Mouse (Mus musculus): ENCODE data around the gene Creb5. TPM values are rescaled to one million over a fixed set of nuclear protein-coding genes. Genes with fewer than 3 reads are reported as not detected.
A peak's percentile ranks its signal among the peaks of the same experiment; 100 is the strongest.

Gene Creb5
- total RNA-seq, 2 experiments from 2014 or later = 12.5 to 15.7 TPM

- DNase-seq = no peak
- intact Hi-C loops (cut with DNase I) = no loop called here
These were observed 26.5 kb downstream of the Creb5 start for GRCm38 (mm10) chr6:53313604-53314003.

- intact Hi-C loops (cut with DNase I) = no loop called here
- no peak for DNase-seq
These were observed 27.1 kb downstream of the Creb5 start for GRCm38 (mm10) chr6:53314126-53314525.

- peak; percentile 56 to 60 for DNase-seq
- intact Hi-C loops (cut with DNase I) = no loop called here
These were observed 32.7 kb downstream of the Creb5 start for GRCm38 (mm10) chr6:53319543-53320325.

GRCm38 (mm10) chr6:53337398-53337797 lies 50.3 kb downstream of the Creb5 start:
- peak; percentile 53 to 59 for DNase-seq
- intact Hi-C loops (cut with DNase I) = no loop called here

- intact Hi-C loops (cut with DNase I) = no loop called here
- peak; percentile 17 to 37 for DNase-seq
These were observed 65.4 kb downstream of the Creb5 start for GRCm38 (mm10) chr6:53352311-53352960.

GRCm38 (mm10) chr6:53356328-53356727 lies 69.3 kb downstream of the Creb5 start:
- no peak for DNase-seq
- intact Hi-C loops (cut with DNase I) = no loop called here

- DNase-seq = no peak
These were observed 76.5 kb downstream of the Creb5 start for GRCm38 (mm10) chr6:53363535-53363934.

GRCm38 (mm10) chr6:53363981-53364391 lies 76.9 kb downstream of the Creb5 start:
- peak in 1 of 2 experiments; percentile 10 for DNase-seq
- intact Hi-C loops (cut with DNase I) = no loop called here

More at GRCm38 (mm10) chr6:53363535-53363934, 76.5 kb downstream of the Creb5 start:
- intact Hi-C loops (cut with DNase I) = no loop called here

- DNase-seq = no peak
- intact Hi-C loops (cut with DNase I) = no loop called here
These were observed 82.1 kb downstream of the Creb5 start for GRCm38 (mm10) chr6:53369147-53369546.

- intact Hi-C loops (cut with DNase I) = no loop called here
- peak in 1 of 2 experiments; percentile 13 for DNase-seq
These were observed 82.9 kb downstream of the Creb5 start for GRCm38 (mm10) chr6:53369928-53370327.

GRCm38 (mm10) chr6:53371962-53372361 lies 84.9 kb downstream of the Creb5 start:
- intact Hi-C loops (cut with DNase I) = no loop called here
- no peak for DNase-seq

GRCm38 (mm10) chr6:53374315-53374941 lies 87.4 kb downstream of the Creb5 start:
- DNase-seq = no peak
- intact Hi-C loops (cut with DNase I) = no loop called here

- no peak for DNase-seq
- intact Hi-C loops (cut with DNase I) = no loop called here
These were observed 102.2 kb downstream of the Creb5 start for GRCm38 (mm10) chr6:53389277-53389676.

- intact Hi-C loops (cut with DNase I) = loop anchor here (5.0 kb wide), 1 partner anchor 262 kb away; no protein-coding TSS in a partner anchor
- DNase-seq = peak; percentile 47 to 54
These were observed 103.3 kb downstream of the Creb5 start for GRCm38 (mm10) chr6:53390413-53390812.

GRCm38 (mm10) chr6:53394026-53394425 lies 107.0 kb downstream of the Creb5 start:
- intact Hi-C loops (cut with DNase I) = loop anchor here (5.0 kb wide), 1 partner anchor 258 kb away; no protein-coding TSS in a partner anchor
- no peak for DNase-seq

- no peak for DNase-seq
- intact Hi-C loops (cut with DNase I) = no loop called here
These were observed 108.1 kb downstream of the Creb5 start for GRCm38 (mm10) chr6:53395208-53395607.

- intact Hi-C loops (cut with DNase I) = no loop called here
- DNase-seq = no peak
These were observed 109.4 kb downstream of the Creb5 start for GRCm38 (mm10) chr6:53396421-53396820.

- intact Hi-C loops (cut with DNase I) = no loop called here
- no peak for DNase-seq
These were observed 110.7 kb downstream of the Creb5 start for GRCm38 (mm10) chr6:53397797-53398196.

- intact Hi-C loops (cut with DNase I) = no loop called here
- no peak for DNase-seq
These were observed 111.4 kb downstream of the Creb5 start for GRCm38 (mm10) chr6:53398297-53399140.

- DNase-seq = no peak
These were observed 114.3 kb downstream of the Creb5 start for GRCm38 (mm10) chr6:53401364-53401763.

More at GRCm38 (mm10) chr6:53401364-53401763, 114.3 kb downstream of the Creb5 start:
- intact Hi-C loops (cut with DNase I) = no loop called here

Data from heart, postnatal 14 days (tissue).